Mouse (Mus musculus) MEL (cell line): ENCODE measurements around the gene Hexim1.

Experiments used
- CHD1 ChIP-seq: IDR thresholded peaks from 2 replicates; pipeline ENCODE4 v1.6.1; 2012; ENCODE audit warnings: low read depth, mild to moderate bottlenecking, inconsistent platforms, low read length, improper control_type of control experiment
- CHD2 ChIP-seq: IDR thresholded peaks from 2 replicates; pipeline ENCODE4 v1.6.1; 2011; ENCODE audit warnings: low read length, improper control_type of control experiment
- CTCF ChIP-seq, 3 experiments: IDR thresholded peaks in 2 of 3; conservative IDR thresholded peaks in 1 of 3; 2 replicates each; pipeline ENCODE4 v1.5.1; 2011 to 2012; ENCODE audit warnings: low read length in 3 of 3, low read depth in 2 of 3, mild to moderate bottlenecking in 2 of 3, improper control_type of control experiment in 1 of 3, inconsistent platforms in 1 of 3, mixed read lengths in 1 of 3, moderate library complexity in 1 of 3; ENCODE audit not compliant: control insufficient read depth in 1 of 3, insufficient read depth in 1 of 3, poor library complexity in 1 of 3, severe bottlenecking in 1 of 3
- GABPA ChIP-seq: IDR thresholded peaks from 2 replicates; pipeline ENCODE4 v1.6.1; 2012; ENCODE audit warnings: low read depth, mild to moderate bottlenecking, inconsistent platforms, low read length, improper control_type of control experiment, moderate library complexity
- GATA1 ChIP-seq: IDR thresholded peaks from 2 replicates; pipeline ENCODE4 v1.6.1; 2011; ENCODE audit warnings: low read depth, low read length, improper control_type of control experiment
- MAX ChIP-seq: IDR thresholded peaks from 2 replicates; pipeline ENCODE4 v1.6.1; 2011; ENCODE audit warnings: low read length, improper control_type of control experiment
- MXI1 ChIP-seq: IDR thresholded peaks from 2 replicates; pipeline ENCODE4 v1.6.1; 2011; ENCODE audit warnings: mild to moderate bottlenecking, low read depth, low read length, improper control_type of control experiment
- POLR2A ChIP-seq, 2 experiments: IDR thresholded peaks; 2 replicates each; pipeline ENCODE4 v1.6.1; 2011 to 2012; ENCODE audit warnings: low read length in 2 of 2, mild to moderate bottlenecking in 2 of 2, control low read depth in 1 of 2, improper control_type of control experiment in 1 of 2, low read depth in 1 of 2, moderate library complexity in 1 of 2; ENCODE audit not compliant: control insufficient read depth in 1 of 2, insufficient read depth in 1 of 2, poor library complexity in 1 of 2
- RCOR1 ChIP-seq: IDR thresholded peaks from 2 replicates; pipeline ENCODE4 v1.6.1; 2012; ENCODE audit warnings: low read depth, mild to moderate bottlenecking, inconsistent platforms, low read length, improper control_type of control experiment
- ZC3H11A ChIP-seq: IDR thresholded peaks from 2 replicates; pipeline ENCODE4 v1.6.1; 2012; ENCODE audit warnings: low read depth, mild to moderate bottlenecking, inconsistent platforms, low read length, improper control_type of control experiment

GRCm38 (mm10) chr11:103115163-103116007 lies 646 bp upstream of the Hexim1 start:
- TF ChIP-seq ZC3H11A: no peak
- peak; percentile 65 for TF ChIP-seq MXI1
- TF ChIP-seq MAX: peak; percentile 44; the same call in 1 of the 2 replicates
- TF ChIP-seq CTCF (IDR thresholded peaks at IDR 0.05 in 2 of 3, conservative IDR thresholded peaks at IDR 0.05 in 1 of 3; ENCODE audit: control insufficient read depth in 1 of 3, insufficient read depth in 1 of 3, low read depth in 2 of 3, low read length in 3 of 3, poor library complexity in 1 of 3, severe bottlenecking in 1 of 3): no peak
- no peak for TF ChIP-seq GABPA
- TF ChIP-seq CHD2: peak; percentile 64
- peak in 1 of 2 experiments; percentile 86; a peak in 2 of 4 replicates for TF ChIP-seq POLR2A (IDR thresholded peaks at IDR 0.05; ENCODE audit: control insufficient read depth in 1 of 2, insufficient read depth in 1 of 2, low read depth in 1 of 2, low read length in 2 of 2, poor library complexity in 1 of 2)
- 0 out of 2 replicates have a peak, but pooled peaks have one; percentile 34 for TF ChIP-seq GATA1
- no peak for TF ChIP-seq RCOR1
- TF ChIP-seq CHD1: peak; percentile 100
